Mouse (Mus musculus) liver, postnatal 0 days (tissue): ENCODE results near the gene Rasgrp3.

Experiments used
- CTCF ChIP-seq: sonication (generic); IDR thresholded peaks from 2 replicates; pipeline ENCODE4 v1.5.1; 2016; ENCODE audit warnings: antibody characterized with exemption, low read depth
- EP300 ChIP-seq: IDR thresholded peaks from 2 replicates; pipeline ENCODE4 v1.6.1; 2016; ENCODE audit warnings: antibody characterized with exemption, low read depth, mild to moderate bottlenecking

DNA sequence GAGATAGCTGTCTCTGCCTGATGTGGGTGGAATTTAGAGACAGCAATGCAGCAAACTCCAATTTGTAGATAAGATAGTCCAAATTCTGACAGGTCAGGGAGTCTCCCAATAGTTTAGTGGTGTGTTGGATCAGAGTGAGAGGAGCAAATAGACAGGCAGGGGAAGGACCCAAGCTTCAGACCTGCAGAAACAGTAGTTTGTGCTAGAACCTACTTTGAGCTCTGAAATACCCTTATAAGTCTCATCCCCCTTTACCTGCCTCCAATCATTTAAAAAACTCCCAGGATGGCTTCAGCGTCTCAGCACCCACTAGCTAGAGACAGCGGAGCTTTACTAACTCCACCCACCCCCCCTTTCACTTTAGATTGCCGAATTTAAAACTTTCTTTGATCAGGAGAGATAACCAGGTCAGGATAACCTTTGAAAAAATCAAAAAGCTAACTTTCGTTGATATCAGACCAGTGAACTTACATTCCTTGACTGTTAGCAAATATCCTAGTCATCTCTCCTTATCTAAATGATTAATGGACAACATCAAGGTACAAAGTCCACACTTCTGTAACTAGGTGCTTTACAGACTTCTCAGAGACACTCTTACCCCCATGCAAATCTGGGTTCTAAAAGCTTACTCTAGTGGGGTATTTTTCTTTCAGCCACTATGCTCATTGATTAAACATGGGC lies 41.2 kb downstream of the Rasgrp3 start:
- no peak for TF ChIP-seq CTCF
- TF ChIP-seq EP300: no peak
